Mouse (Mus musculus) midbrain, embryonic 14.5 days (tissue): Measurements from ENCODE around the gene Morc1. TPM values are rescaled to one million over a fixed set of nuclear protein-coding genes. Genes with fewer than 3 reads are reported as not detected.

Experiments used
- ATAC-seq: fragments of 200-750 bp; cut with Nextera tagmentation; 2 replicates; pipeline ENCODE4 v1.8.0; 2017; ENCODE audit warnings: moderate number of reproducible peaks, moderate library complexity; ENCODE audit not compliant: low FRiP score, low TSS enrichment
- DNase-seq: peaks from one replicate; pipeline ENCODE4 v3.0.0-alpha.2; 2015
- H3K27ac ChIP-seq: fragments of 300-500 bp; sonication (generic); replicated peaks from 2 replicates; pipeline ENCODE4 v1.5.1; 2014; ENCODE audit warnings: mild to moderate bottlenecking, low read depth, low read length, moderate library complexity
- H3K27me3 ChIP-seq: fragments of 300-500 bp; sonication (generic); 2 replicates; pipeline ENCODE4 v1.6.1; 2014; ENCODE audit warnings: low read length, control low read depth, mixed read lengths; ENCODE audit not compliant: control insufficient read depth, insufficient read depth
- H3K36me3 ChIP-seq: fragments of 300-500 bp; sonication (generic); 2 replicates; pipeline ENCODE4 v1.6.1; 2014; ENCODE audit warnings: low read length, control low read depth; ENCODE audit not compliant: control insufficient read depth, insufficient read depth
- H3K4me1 ChIP-seq: fragments of 300-500 bp; sonication (generic); 2 replicates; pipeline ENCODE4 v1.6.1; 2014; ENCODE audit warnings: mild to moderate bottlenecking, antibody characterized with exemption, low read length, control low read depth; ENCODE audit not compliant: control insufficient read depth, insufficient read depth
- H3K4me2 ChIP-seq: fragments of 300-500 bp; sonication (generic); 2 replicates; pipeline ENCODE4 v1.6.1; 2014; ENCODE audit warnings: mild to moderate bottlenecking, low read length, moderate library complexity
- H3K4me3 ChIP-seq: fragments of 300-500 bp; sonication (generic); replicated peaks from 2 replicates; pipeline ENCODE4 v1.5.1; 2014; ENCODE audit warnings: low read depth, low read length
- H3K9ac ChIP-seq: fragments of 300-500 bp; sonication (generic); replicated peaks from 2 replicates; pipeline ENCODE4 v1.6.1; 2014; ENCODE audit warnings: mild to moderate bottlenecking, low read length, moderate library complexity
- H3K9me3 ChIP-seq: fragments of 300-500 bp; sonication (generic); 2 replicates; pipeline ENCODE4 v1.6.1; 2016; ENCODE audit warnings: low read length, control low read depth, mixed read lengths; ENCODE audit not compliant: control insufficient read depth
- WGBS: fragments of 180-500 bp; shearing (Covaris S2); extraction: QIAGEN DNeasy Blood & Tissue Kit; methylation state at CpG from one replicate; pipeline ENCODE4 v1.1.7; 2014; 5-methylcytosine and 5-hydroxymethylcytosine counted together
- polyA plus RNA-seq: library from polyadenylated mRNA; unstranded; fragments of >200 nt; fragmentation: Nextera tagmentation; extraction: Ambion mirVana; gene quantifications from 2 replicates; pipeline ENCODE4 v1.2.1, GENCODE M21; 2014

The Morc1 gene
- polyA plus RNA-seq, 1 experiment from 2014 or later = not detected

GRCm38 (mm10) chr16:48677381-48677780 lies 246.3 kb downstream of the Morc1 start:
- no peak for DNase-seq
- H3K27ac ChIP-seq = no peak overlapping the region
- H3K27me3 ChIP-seq = no peaks in the 10 kb centered on the region
- no peak for ATAC-seq
- H3K9ac ChIP-seq = no peak overlapping the region
- H3K9me3 ChIP-seq = no peaks in the 10 kb centered on the region
- no peak overlapping the region for H3K4me3 ChIP-seq
- H3K4me2 ChIP-seq = no peak overlapping the region
- H3K4me1 ChIP-seq = no peaks in the 10 kb centered on the region
- WGBS = 95% methylated on average over 5 of the region's 5 CpGs
- no peaks in the 10 kb centered on the region for H3K36me3 ChIP-seq

- H3K36me3 ChIP-seq = no peaks in the 10 kb centered on the region
- H3K4me3 ChIP-seq = no peak overlapping the region
- no peaks in the 10 kb centered on the region for H3K27me3 ChIP-seq
- no peak for ATAC-seq
- H3K9ac ChIP-seq = no peak overlapping the region
- H3K9me3 ChIP-seq = no peaks in the 10 kb centered on the region
- no peaks in the 10 kb centered on the region for H3K4me1 ChIP-seq
- H3K4me2 ChIP-seq = no peak overlapping the region
- WGBS = 88% methylated on average over 1 of the region's 1 CpGs
- DNase-seq = no peak
- H3K27ac ChIP-seq = no peak overlapping the region
These were observed 247.0 kb downstream of the Morc1 start for GRCm38 (mm10) chr16:48678029-48678428.

Other genes starting within 250 kb of the Morc1 start
- gene Dppa4, start 147.5 kb upstream of the Morc1 start, polyA plus RNA-seq = not detected in 2 replicates
- gene Dppa2, start 127.3 kb upstream of the Morc1 start, polyA plus RNA-seq = not detected in 2 replicates
- gene Gm5485, start 18.8 kb upstream of the Morc1 start, polyA plus RNA-seq = not detected in 2 replicates